Mouse (Mus musculus): Measurements from ENCODE around the gene Olfr746.

Gene Olfr746

DNA sequence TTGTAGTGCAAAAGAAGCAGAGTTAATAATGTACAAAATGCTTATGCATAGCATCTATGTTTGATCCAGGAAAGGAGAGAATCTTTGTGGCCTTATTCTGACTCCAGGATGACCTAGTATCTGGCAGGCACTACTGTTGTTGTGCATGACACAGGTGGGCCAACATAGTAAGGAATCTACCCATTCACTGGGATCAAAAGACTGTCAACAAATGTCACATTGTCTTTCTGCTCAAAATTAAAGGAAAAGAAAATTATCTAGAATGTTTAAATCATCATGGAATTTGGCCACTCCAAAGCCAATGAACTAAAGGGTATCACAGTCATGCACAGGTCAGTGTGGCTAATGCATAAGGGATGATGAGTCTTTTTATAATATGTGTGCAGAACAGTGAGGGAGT is at the start of gene Olfr746:
Gene Olfr746, plus strand, starts transcription at position 301 of the 400 bp plus-strand sequence.
- DNase-seq (ENCODE audit: low spot score in 2 of 2): no peak

DNA sequence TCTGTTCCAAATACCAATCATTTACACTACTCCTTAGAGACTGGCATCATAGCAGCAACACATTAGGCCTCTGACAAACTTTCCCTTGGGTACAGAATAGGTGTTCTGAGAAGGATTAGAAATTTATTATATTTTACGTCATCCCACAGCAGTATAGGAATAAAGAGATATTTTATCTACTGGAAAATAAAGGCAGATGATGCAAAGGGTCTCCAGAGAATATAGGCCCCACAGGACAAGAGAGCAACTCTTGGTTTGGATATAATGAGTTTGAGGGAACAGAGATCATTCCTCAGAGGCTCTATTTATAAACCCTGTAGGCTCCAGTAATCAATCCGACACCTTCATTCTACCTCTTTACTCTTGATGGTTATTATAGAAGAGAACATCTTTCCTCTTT is 32.3 kb upstream of the Olfr746 start, which contains the start of gene Olfr744:
Gene Olfr744, plus strand, starts transcription at position 301 of the 400 bp plus-strand sequence.
- no peak for DNase-seq (ENCODE audit: low spot score in 2 of 2)

DNA sequence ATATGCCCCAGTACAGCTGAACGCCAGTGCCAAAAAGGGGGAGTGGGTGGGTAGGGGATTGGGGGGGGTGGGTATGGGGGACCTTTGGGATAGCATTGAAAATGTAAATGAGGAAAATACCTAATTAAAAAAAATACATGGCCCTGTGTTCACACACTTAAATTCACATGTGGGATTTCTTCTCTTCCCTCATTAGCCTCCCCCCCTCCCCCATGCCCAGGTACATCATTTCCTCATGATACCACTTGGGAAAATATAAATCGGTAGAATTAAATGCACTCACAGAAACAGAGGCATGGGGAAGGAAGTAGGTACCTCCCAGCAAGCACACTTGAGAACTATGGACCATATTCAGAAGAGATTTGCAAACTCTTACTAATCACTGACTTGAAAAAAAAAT is 7.8 kb upstream of the Olfr746 start, which contains the start of gene Olfr745:
Gene Olfr745, plus strand, starts transcription at position 301 of the 400 bp plus-strand sequence.
- no peak for DNase-seq (ENCODE audit: low spot score in 2 of 2)

DNA sequence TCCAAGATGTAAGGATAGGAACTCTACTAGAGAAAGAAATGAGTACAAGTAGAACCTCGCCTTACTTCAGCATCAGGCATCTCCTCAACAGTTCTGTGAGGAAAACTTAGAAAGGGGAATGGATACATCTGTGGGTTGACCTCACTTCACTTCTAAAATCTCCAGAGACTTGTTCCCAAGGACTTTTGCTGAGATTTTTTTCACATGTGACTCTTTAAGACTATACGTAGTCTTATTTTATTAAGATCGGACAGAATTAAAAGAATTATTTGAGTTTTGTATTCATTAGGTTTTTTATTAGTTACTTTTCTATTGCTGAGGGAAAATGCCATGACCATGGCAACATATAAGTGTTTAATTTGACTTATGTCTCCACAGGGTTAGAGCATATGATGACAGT is 46.2 kb downstream of the Olfr746 start, which contains the start of gene Olfr747:
Gene Olfr747, minus strand, starts transcription at position 101 of the 400 bp plus-strand sequence.
- no peak for DNase-seq (ENCODE audit: low spot score in 2 of 2)
